Mouse (Mus musculus): Measurements from ENCODE around the gene Mtmr1. TPM values are rescaled to one million over a fixed set of nuclear protein-coding genes. Genes with fewer than 3 reads are reported as not detected.

Gene Mtmr1
- polyA plus RNA-seq, 1 experiment from 2014 or later: 17.1 TPM

- Histone ChIP-seq H3K9ac (ENCODE audit: low read length) (no peak overlapping the region), H3K9me3 (ENCODE audit: control insufficient read depth, low read length) (no peaks in the 10 kb centered on the region), H3K27ac (replicated peaks in 1 of 2; ENCODE audit: control insufficient read depth in 1 of 2, insufficient read depth in 1 of 2, low read depth in 2 of 2, low read length in 2 of 2) (no peak overlapping the region), H3K27me3 (ENCODE audit: control insufficient read depth, insufficient read depth, low read length) (no peaks in the 10 kb centered on the region), H3K4me3 (ENCODE audit: control insufficient read depth in 1 of 2, insufficient read depth in 1 of 2, low read depth in 1 of 2, low read length in 2 of 2) (no peak overlapping the region), H3K36me3 (ENCODE audit: control insufficient read depth, insufficient read depth, low read length) (peaks cover 21% of the 10 kb centered on the region; the same call in 1 of the 2 replicates), H3K4me1 (ENCODE audit: control insufficient read depth in 2 of 2, insufficient read depth in 2 of 2, low read length in 2 of 2) (no peaks in the 10 kb centered on the region), H3K4me2 (ENCODE audit: low read length) (no peak overlapping the region)
- 63% methylated on average over 1 of the region's 1 CpGs for WGBS
- ATAC-seq (ENCODE audit: insufficient number of reproducible peaks, insufficient read depth, low FRiP score, low read depth): no peak
These were observed 60.3 kb downstream of the Mtmr1 start for GRCm38 (mm10) chrX:71424852-71425251.

GRCm38 (mm10) chrX:71425746-71426519 is 61.4 kb downstream of the Mtmr1 start:
- H3K36me3 ChIP-seq (ENCODE audit: control insufficient read depth, insufficient read depth, low read length): peaks cover 21% of the 10 kb centered on the region; the same call in 1 of the 2 replicates
- no peaks in the 10 kb centered on the region for H3K27me3 ChIP-seq (ENCODE audit: control insufficient read depth, insufficient read depth, low read length)
- WGBS: 47% methylated on average over 9 of the region's 9 CpGs
- no peak overlapping the region for H3K4me3 ChIP-seq (ENCODE audit: control insufficient read depth in 1 of 2, insufficient read depth in 1 of 2, low read depth in 1 of 2, low read length in 2 of 2)
- H3K27ac ChIP-seq (replicated peaks in 1 of 2; ENCODE audit: control insufficient read depth in 1 of 2, insufficient read depth in 1 of 2, low read depth in 2 of 2, low read length in 2 of 2): no peak overlapping the region
- no peaks in the 10 kb centered on the region for H3K9me3 ChIP-seq (ENCODE audit: control insufficient read depth, low read length)
- no peaks in the 10 kb centered on the region for H3K4me1 ChIP-seq (ENCODE audit: control insufficient read depth in 2 of 2, insufficient read depth in 2 of 2, low read length in 2 of 2)
- no peak for ATAC-seq (ENCODE audit: insufficient number of reproducible peaks, insufficient read depth, low FRiP score, low read depth)
- no peak overlapping the region for H3K9ac ChIP-seq (ENCODE audit: low read length)
- H3K4me2 ChIP-seq (ENCODE audit: low read length): no peak overlapping the region

- Histone ChIP-seq H3K27ac (replicated peaks in 1 of 2; ENCODE audit: control insufficient read depth in 1 of 2, insufficient read depth in 1 of 2, low read depth in 2 of 2, low read length in 2 of 2) (no peak overlapping the region), H3K9ac (ENCODE audit: low read length) (no peak overlapping the region), H3K36me3 (ENCODE audit: control insufficient read depth, insufficient read depth, low read length) (peaks cover 7% of the 10 kb centered on the region; the same call in 1 of the 2 replicates), H3K4me3 (ENCODE audit: control insufficient read depth in 1 of 2, insufficient read depth in 1 of 2, low read depth in 1 of 2, low read length in 2 of 2) (no peak overlapping the region), H3K9me3 (ENCODE audit: control insufficient read depth, low read length) (no peaks in the 10 kb centered on the region), H3K4me1 (ENCODE audit: control insufficient read depth in 2 of 2, insufficient read depth in 2 of 2, low read length in 2 of 2) (no peaks in the 10 kb centered on the region), H3K27me3 (ENCODE audit: control insufficient read depth, insufficient read depth, low read length) (no peaks in the 10 kb centered on the region), H3K4me2 (ENCODE audit: low read length) (no peak overlapping the region)
- ATAC-seq (ENCODE audit: insufficient number of reproducible peaks, insufficient read depth, low FRiP score, low read depth): no peak
These were observed 62.9 kb downstream of the Mtmr1 start for GRCm38 (mm10) chrX:71427491-71427890.

- ATAC-seq (ENCODE audit: insufficient number of reproducible peaks, insufficient read depth, low FRiP score, low read depth): no peak
- H3K27ac ChIP-seq (replicated peaks in 1 of 2; ENCODE audit: control insufficient read depth in 1 of 2, insufficient read depth in 1 of 2, low read depth in 2 of 2, low read length in 2 of 2): no peak overlapping the region
- 81% methylated on average over 5 of the region's 5 CpGs for WGBS
These were observed 66.3 kb downstream of the Mtmr1 start for GRCm38 (mm10) chrX:71430900-71431299.

GRCm38 (mm10) chrX:71434448-71434847 is 69.9 kb downstream of the Mtmr1 start:
- no peak for ATAC-seq (ENCODE audit: insufficient number of reproducible peaks, insufficient read depth, low FRiP score, low read depth)
- H3K9me3 ChIP-seq (ENCODE audit: control insufficient read depth, low read length): no peaks in the 10 kb centered on the region
- peaks cover 12% of the 10 kb centered on the region; the same call in 1 of the 2 replicates for H3K36me3 ChIP-seq (ENCODE audit: control insufficient read depth, insufficient read depth, low read length)
- no peaks in the 10 kb centered on the region for H3K4me1 ChIP-seq (ENCODE audit: control insufficient read depth in 2 of 2, insufficient read depth in 2 of 2, low read length in 2 of 2)
- 100% methylated on average over 1 of the region's 1 CpGs for WGBS
- H3K4me2 ChIP-seq (ENCODE audit: low read length): no peak overlapping the region
- H3K27ac ChIP-seq (replicated peaks in 1 of 2; ENCODE audit: control insufficient read depth in 1 of 2, insufficient read depth in 1 of 2, low read depth in 2 of 2, low read length in 2 of 2): no peak overlapping the region
- H3K27me3 ChIP-seq (ENCODE audit: control insufficient read depth, insufficient read depth, low read length): no peaks in the 10 kb centered on the region
- no peak overlapping the region for H3K9ac ChIP-seq (ENCODE audit: low read length)
- no peak overlapping the region for H3K4me3 ChIP-seq (ENCODE audit: control insufficient read depth in 1 of 2, insufficient read depth in 1 of 2, low read depth in 1 of 2, low read length in 2 of 2)

More at GRCm38 (mm10) chrX:71430900-71431299, 66.3 kb downstream of the Mtmr1 start:
- Histone ChIP-seq H3K4me2 (ENCODE audit: low read length) (no peak overlapping the region), H3K9me3 (ENCODE audit: control insufficient read depth, low read length) (no peaks in the 10 kb centered on the region), H3K4me3 (ENCODE audit: control insufficient read depth in 1 of 2, insufficient read depth in 1 of 2, low read depth in 1 of 2, low read length in 2 of 2) (no peak overlapping the region), H3K36me3 (ENCODE audit: control insufficient read depth, insufficient read depth, low read length) (no peaks in the 10 kb centered on the region), H3K27me3 (ENCODE audit: control insufficient read depth, insufficient read depth, low read length) (no peaks in the 10 kb centered on the region), H3K4me1 (ENCODE audit: control insufficient read depth in 2 of 2, insufficient read depth in 2 of 2, low read length in 2 of 2) (no peaks in the 10 kb centered on the region), H3K9ac (ENCODE audit: low read length) (no peak overlapping the region)

- Histone ChIP-seq H3K4me1 (ENCODE audit: control insufficient read depth in 2 of 2, insufficient read depth in 2 of 2, low read length in 2 of 2) (no peaks in the 10 kb centered on the region), H3K9ac (ENCODE audit: low read length) (no peak overlapping the region), H3K27me3 (ENCODE audit: control insufficient read depth, insufficient read depth, low read length) (no peaks in the 10 kb centered on the region), H3K27ac (replicated peaks in 1 of 2; ENCODE audit: control insufficient read depth in 1 of 2, insufficient read depth in 1 of 2, low read depth in 2 of 2, low read length in 2 of 2) (no peak overlapping the region), H3K4me3 (ENCODE audit: control insufficient read depth in 1 of 2, insufficient read depth in 1 of 2, low read depth in 1 of 2, low read length in 2 of 2) (no peak overlapping the region), H3K36me3 (ENCODE audit: control insufficient read depth, insufficient read depth, low read length) (peaks cover 14% of the 10 kb centered on the region; the same call in 1 of the 2 replicates), H3K9me3 (ENCODE audit: control insufficient read depth, low read length) (no peaks in the 10 kb centered on the region), H3K4me2 (ENCODE audit: low read length) (no peak overlapping the region)
- 57% methylated on average over 8 of the region's 8 CpGs for WGBS
- ATAC-seq (ENCODE audit: insufficient number of reproducible peaks, insufficient read depth, low FRiP score, low read depth): no peak
These were observed 70.3 kb downstream of the Mtmr1 start for GRCm38 (mm10) chrX:71434860-71435259.

GRCm38 (mm10) chrX:71435542-71435941 is 71.0 kb downstream of the Mtmr1 start:
- no peaks in the 10 kb centered on the region for H3K9me3 ChIP-seq (ENCODE audit: control insufficient read depth, low read length)
- peaks cover 17% of the 10 kb centered on the region for H3K36me3 ChIP-seq (ENCODE audit: control insufficient read depth, insufficient read depth, low read length)
- ATAC-seq (ENCODE audit: insufficient number of reproducible peaks, insufficient read depth, low FRiP score, low read depth): no peak
- 81% methylated on average over 2 of the region's 2 CpGs for WGBS
- no peak overlapping the region for H3K9ac ChIP-seq (ENCODE audit: low read length)
- H3K4me2 ChIP-seq (ENCODE audit: low read length): no peak overlapping the region
- H3K27me3 ChIP-seq (ENCODE audit: control insufficient read depth, insufficient read depth, low read length): no peaks in the 10 kb centered on the region
- no peaks in the 10 kb centered on the region for H3K4me1 ChIP-seq (ENCODE audit: control insufficient read depth in 2 of 2, insufficient read depth in 2 of 2, low read length in 2 of 2)
- no peak overlapping the region for H3K27ac ChIP-seq (replicated peaks in 1 of 2; ENCODE audit: control insufficient read depth in 1 of 2, insufficient read depth in 1 of 2, low read depth in 2 of 2, low read length in 2 of 2)
- H3K4me3 ChIP-seq (ENCODE audit: control insufficient read depth in 1 of 2, insufficient read depth in 1 of 2, low read depth in 1 of 2, low read length in 2 of 2): no peak overlapping the region

- H3K9me3 ChIP-seq (ENCODE audit: control insufficient read depth, low read length): no peaks in the 10 kb centered on the region
- no peak for ATAC-seq (ENCODE audit: insufficient number of reproducible peaks, insufficient read depth, low FRiP score, low read depth)
- WGBS: 81% methylated on average over 6 of the region's 6 CpGs
- H3K36me3 ChIP-seq (ENCODE audit: control insufficient read depth, insufficient read depth, low read length): peaks cover 22% of the 10 kb centered on the region
- H3K4me2 ChIP-seq (ENCODE audit: low read length): no peak overlapping the region
- no peak overlapping the region for H3K4me3 ChIP-seq (ENCODE audit: control insufficient read depth in 1 of 2, insufficient read depth in 1 of 2, low read depth in 1 of 2, low read length in 2 of 2)
- H3K4me1 ChIP-seq (ENCODE audit: control insufficient read depth in 2 of 2, insufficient read depth in 2 of 2, low read length in 2 of 2): no peaks in the 10 kb centered on the region
- no peak overlapping the region for H3K9ac ChIP-seq (ENCODE audit: low read length)
- H3K27me3 ChIP-seq (ENCODE audit: control insufficient read depth, insufficient read depth, low read length): no peaks in the 10 kb centered on the region
- H3K27ac ChIP-seq (replicated peaks in 1 of 2; ENCODE audit: control insufficient read depth in 1 of 2, insufficient read depth in 1 of 2, low read depth in 2 of 2, low read length in 2 of 2): no peak overlapping the region
These were observed 74.9 kb downstream of the Mtmr1 start for GRCm38 (mm10) chrX:71439473-71439872.
